Mouse (Mus musculus): ENCODE measurements at regions not wholly inside any gene's neighbourhood (a gene's known extent, or its start where the extent isn't known, plus 50 kb on each side); places are given as distances from the start of the nearest gene placed in this dataset.

- TF ChIP-seq CTCF (conservative IDR thresholded peaks at IDR 0.05; ENCODE audit: insufficient read depth, insufficient read length, low read depth, low read length) (no peak), POLR2A (IDR thresholded peaks at IDR 0.05; ENCODE audit: low read depth, low read length) (no peak)
Measured at GRCm38 (mm10) chr9:43692015-43692414, 51.8 kb upstream of the Nectin1 start.

Data from kidney, adult 2 months (tissue).